Mouse (Mus musculus) thymus, adult 2 months (tissue): Measurements from ENCODE around the gene Immt. TPM values are rescaled to one million over a fixed set of nuclear protein-coding genes. Genes with fewer than 3 reads are reported as not detected.
"Not testable (repeated sequence)": the region's sequence is repeated elsewhere in the genome, so short reads cannot be mapped to it uniquely, and the experiment has no call there.

Experiments used
- DNase-seq: peaks from one replicate; pipeline ENCODE4 v3.0.0; 2021
- H3K27ac ChIP-seq: fragments of 200-500 bp; 2 replicates; pipeline ENCODE4 v1.5.1; 2012; ENCODE audit warnings: low read length, control low read depth; ENCODE audit not compliant: control insufficient read depth, insufficient read depth
- H3K27me3 ChIP-seq: fragments of 200-500 bp; 2 replicates; pipeline ENCODE4 v1.6.1; 2012; ENCODE audit warnings: mild to moderate bottlenecking, low read length, moderate library complexity, mixed read lengths; ENCODE audit not compliant: control insufficient read depth, insufficient read depth
- H3K36me3 ChIP-seq: fragments of 200-500 bp; 2 replicates; pipeline ENCODE4 v1.6.1; 2012; ENCODE audit warnings: mild to moderate bottlenecking, low read length, moderate library complexity; ENCODE audit not compliant: control insufficient read depth, insufficient read depth
- H3K4me1 ChIP-seq: fragments of 200-500 bp; replicated peaks from 2 replicates; pipeline ENCODE4 v1.6.1; 2012; ENCODE audit warnings: low read length; ENCODE audit not compliant: control insufficient read depth, insufficient read depth
- H3K4me3 ChIP-seq: fragments of 200-500 bp; 2 replicates; pipeline ENCODE4 v1.5.1; 2012; ENCODE audit warnings: mild to moderate bottlenecking, low read length, control low read depth, moderate library complexity; ENCODE audit not compliant: control insufficient read depth, insufficient read depth
- CTCF ChIP-seq: fragments of 200-500 bp; IDR thresholded peaks from 2 replicates; pipeline ENCODE4 v1.5.1; 2012; ENCODE audit warnings: mild to moderate bottlenecking, control low read depth, low read length, moderate library complexity, borderline replicate concordance; ENCODE audit not compliant: control insufficient read depth, poor library complexity, insufficient read depth; ENCODE audit errors: extremely low read depth
- POLR2A ChIP-seq: fragments of 200-500 bp; IDR thresholded peaks from 2 replicates; pipeline ENCODE4 v1.6.1; 2012; ENCODE audit warnings: mild to moderate bottlenecking, low read length, control low read depth, moderate library complexity; ENCODE audit not compliant: control insufficient read depth, poor library complexity, insufficient read depth; ENCODE audit errors: extremely low read depth
- WGBS: fragments of 180-500 bp; shearing (Covaris S2); methylation state at CpG from one replicate; pipeline ENCODE4 v1.1.7; 2018; 5-methylcytosine and 5-hydroxymethylcytosine counted together
- polyA plus RNA-seq: library from polyadenylated mRNA; depleted of rRNA; stranded (reverse); fragments of >200 nt; gene quantifications from 2 replicates; pipeline ENCODE4 v1.2.3, GENCODE M21; 2012

Immt gene
- polyA plus RNA-seq, 1 experiment: 52.3 TPM

DNA sequence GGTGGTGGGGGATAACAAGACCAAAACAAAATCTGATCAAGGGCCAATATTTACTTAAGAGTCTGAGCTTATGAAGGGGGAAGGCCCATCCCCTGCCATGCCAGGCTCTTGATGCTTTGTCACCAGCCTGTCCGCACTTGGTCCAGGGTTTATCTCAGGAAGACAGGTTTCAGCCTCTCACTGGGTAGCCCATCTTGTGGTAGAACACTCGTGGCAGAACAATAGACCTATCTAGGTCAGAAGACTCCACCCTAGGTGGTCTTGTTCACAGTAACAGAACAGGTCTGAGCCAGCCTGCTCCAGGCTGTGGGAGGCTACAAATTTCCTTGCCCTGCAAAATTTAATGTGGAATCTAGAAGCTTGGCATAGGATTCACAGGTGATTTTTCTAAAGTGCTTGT is 5.7 kb downstream of the Immt start:
- DNase-seq: no peak
- 79% methylated on average over 2 of the region's 2 CpGs for WGBS
- Histone ChIP-seq H3K4me1 (no peaks in the 10 kb centered on the region), H3K4me3 (no peak overlapping the region), H3K27me3 (no peaks in the 10 kb centered on the region), H3K36me3 (no peaks in the 10 kb centered on the region), H3K27ac (no peak overlapping the region)
- no peak for TF ChIP-seq CTCF
- TF ChIP-seq POLR2A: no peak

DNA sequence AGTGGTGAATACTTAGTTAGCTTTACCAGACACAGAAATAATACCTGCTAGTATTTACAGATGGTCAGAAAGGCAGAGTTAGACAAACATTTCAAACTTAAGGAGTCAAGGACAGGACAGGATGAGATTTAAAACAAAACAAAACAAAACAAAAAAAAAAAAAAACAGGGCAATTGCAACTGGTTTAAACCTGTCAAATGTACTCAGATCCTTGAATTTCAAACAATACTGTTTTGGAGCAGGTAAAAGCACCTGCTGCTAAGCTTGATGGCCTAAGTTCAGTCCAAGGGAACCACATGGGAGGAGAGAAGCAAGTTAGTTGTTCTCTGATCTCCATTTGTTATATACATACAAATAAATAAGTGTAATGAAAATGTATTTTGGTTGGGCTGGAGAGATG is 8.7 kb downstream of the Immt start:
- no peaks in the 10 kb centered on the region; the same call in 1 of the 2 replicates for H3K36me3 ChIP-seq
- DNase-seq: no peak
- H3K4me1 ChIP-seq: no peaks in the 10 kb centered on the region
- no peaks in the 10 kb centered on the region for H3K27me3 ChIP-seq
- no peak overlapping the region for H3K4me3 ChIP-seq
- H3K27ac ChIP-seq: no peak overlapping the region
- no peak for TF ChIP-seq POLR2A
- no peak for TF ChIP-seq CTCF

DNA sequence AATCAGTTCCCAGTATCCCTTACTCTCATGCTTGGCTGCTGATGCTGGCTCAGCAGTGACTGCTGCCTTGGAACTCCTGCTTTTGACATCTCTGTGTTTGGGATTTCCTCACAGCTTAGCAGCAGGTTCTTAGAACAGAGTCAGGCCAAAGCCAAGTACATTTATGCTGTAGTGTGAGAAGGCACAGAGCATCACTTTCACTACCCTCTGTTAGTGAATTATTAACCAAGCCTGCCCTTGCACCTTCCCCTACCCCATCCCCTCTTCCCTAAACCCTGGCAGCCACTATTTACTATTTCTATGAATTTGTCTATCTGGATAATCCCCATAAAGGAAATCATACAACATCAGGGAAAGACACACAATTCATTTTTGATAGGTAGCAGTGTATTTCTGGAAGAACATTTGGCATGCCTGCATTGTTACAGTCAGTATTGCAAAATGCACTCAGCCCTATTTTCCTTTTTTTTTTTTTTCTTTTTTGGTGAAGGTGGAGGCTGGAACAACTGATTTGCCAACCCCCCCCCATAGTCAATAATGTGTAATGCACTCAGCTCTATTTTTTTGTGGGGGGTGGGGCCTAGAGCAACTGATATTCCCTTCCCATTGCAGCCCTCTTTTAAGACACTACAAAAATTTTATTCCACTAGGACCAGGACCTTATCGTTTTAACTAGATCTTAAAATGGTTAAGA is 9.6 kb downstream of the Immt start:
- Histone ChIP-seq H3K27me3 (no peaks in the 10 kb centered on the region), H3K27ac (no peak overlapping the region), H3K36me3 (no peaks in the 10 kb centered on the region; the same call in 1 of the 2 replicates), H3K4me1 (no peaks in the 10 kb centered on the region), H3K4me3 (no peak overlapping the region)
- DNase-seq: no peak
- TF ChIP-seq POLR2A (no peak), CTCF (no peak)
- 96% methylated on average over 1 of the region's 1 CpGs for WGBS

DNA sequence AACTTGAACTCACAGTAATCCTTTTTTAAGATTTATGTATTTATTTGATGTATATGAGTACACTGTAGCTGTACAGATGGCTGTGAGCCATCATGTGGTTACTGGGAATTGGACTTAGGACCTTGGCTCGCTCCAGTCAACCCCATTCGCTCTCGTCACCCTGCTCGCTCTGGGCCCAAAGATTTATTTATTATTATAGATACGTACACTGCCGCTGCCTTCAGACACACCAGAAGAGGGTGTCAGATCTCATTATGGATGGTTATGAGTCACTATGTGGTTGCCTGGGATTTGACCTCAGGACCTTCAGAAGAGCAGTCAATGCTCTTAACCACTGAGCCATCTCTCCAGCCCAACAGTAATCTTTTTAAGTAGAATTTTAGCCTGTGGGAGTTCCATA is 15.8 kb downstream of the Immt start:
- not testable (repeated sequence) for H3K4me3 ChIP-seq, H3K27me3 ChIP-seq, H3K4me1 ChIP-seq, H3K27ac ChIP-seq, DNase-seq
- 98% methylated on average over 6 of the region's 6 CpGs for WGBS
- H3K36me3 ChIP-seq: peaks cover 16% of the 10 kb centered on the region

DNA sequence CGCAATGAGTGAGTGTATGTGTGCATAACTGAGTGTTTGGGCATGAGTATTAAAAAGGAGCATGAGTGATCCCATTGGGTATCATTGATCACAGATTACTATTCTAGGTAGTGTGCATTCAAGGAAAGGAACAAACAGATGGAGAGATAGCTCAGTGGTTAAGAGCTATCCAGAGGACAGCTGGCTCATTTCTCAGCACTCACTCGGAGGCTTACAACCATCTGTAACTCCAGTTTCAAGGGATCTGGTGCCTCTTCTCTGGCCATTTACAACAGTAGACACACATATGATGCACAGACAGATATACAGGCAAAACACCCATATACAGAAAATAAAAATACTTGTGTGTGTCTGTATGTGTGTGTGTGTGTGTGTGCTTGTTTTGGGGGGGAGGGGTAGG is 36.6 kb downstream of the Immt start:
- Histone ChIP-seq H3K27me3 (no peaks in the 10 kb centered on the region), H3K4me3 (no peak overlapping the region), H3K36me3 (peaks cover 50% of the 10 kb centered on the region), H3K27ac (no peak overlapping the region), H3K4me1 (peaks cover 3% of the 10 kb centered on the region; the same call in 1 of the 2 replicates)
- DNase-seq: no peak
- TF ChIP-seq POLR2A (no peak), CTCF (no peak)
- 97% methylated on average over 2 of the region's 2 CpGs for WGBS

DNA sequence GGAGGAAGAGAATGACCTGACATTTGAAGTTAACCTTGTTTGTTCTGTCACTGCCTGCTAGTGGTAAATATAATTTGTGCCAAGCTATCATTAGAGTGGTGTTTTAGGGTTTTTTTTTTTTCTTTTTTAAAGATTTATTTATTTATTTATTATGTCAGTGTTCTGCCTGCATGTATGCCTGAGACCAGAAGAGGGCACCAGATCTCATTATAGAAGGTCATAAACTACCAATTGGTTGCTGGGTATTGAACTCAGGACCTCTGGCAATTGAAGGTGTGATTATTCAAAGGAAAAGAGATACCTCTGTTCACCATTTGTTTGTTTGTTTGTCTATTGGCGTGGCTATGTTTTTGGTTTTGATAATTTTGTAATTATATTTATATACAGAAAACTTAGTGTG is 37.7 kb downstream of the Immt start:
- no peak for TF ChIP-seq POLR2A
- TF ChIP-seq CTCF: no peak
- Histone ChIP-seq H3K4me3 (no peak overlapping the region), H3K27ac (no peak overlapping the region), H3K36me3 (peaks cover 48% of the 10 kb centered on the region), H3K27me3 (no peaks in the 10 kb centered on the region), H3K4me1 (peaks cover 3% of the 10 kb centered on the region; the same call in 1 of the 2 replicates)
- DNase-seq: peak; percentile 8
- 100% methylated on average over 1 of the region's 1 CpGs for WGBS

DNA sequence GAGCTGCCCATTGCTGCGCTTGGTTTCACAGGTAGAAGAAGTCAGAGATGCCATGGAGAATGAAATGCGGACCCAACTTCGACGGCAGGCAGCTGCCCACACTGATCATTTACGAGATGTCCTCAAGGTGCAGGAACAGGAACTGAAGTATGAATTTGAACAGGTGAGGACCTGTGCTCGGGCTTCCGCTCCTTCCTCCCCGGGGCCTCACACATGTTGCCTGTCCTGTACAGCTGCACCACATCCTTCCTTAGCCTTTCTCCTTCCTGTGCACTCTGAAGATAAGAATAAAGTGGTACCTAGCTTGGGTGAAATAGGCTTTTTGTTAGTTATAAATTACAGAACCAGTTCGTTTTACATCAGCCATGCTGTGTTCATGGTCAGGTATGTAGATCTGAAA is 40.3 kb downstream of the Immt start:
- Histone ChIP-seq H3K4me3 (no peak overlapping the region), H3K27ac (peak overlapping the region; percentile 62; the same call in 1 of the 2 replicates), H3K27me3 (no peaks in the 10 kb centered on the region), H3K4me1 (peaks cover 3% of the 10 kb centered on the region; the same call in 1 of the 2 replicates), H3K36me3 (peaks cover 52% of the 10 kb centered on the region)
- DNase-seq: peak; percentile 7
- 48% methylated on average over 9 of the region's 9 CpGs for WGBS
- TF ChIP-seq CTCF: no peak
- no peak for TF ChIP-seq POLR2A
